7 mouse cellular contexts compared by ENCODE assay signal in the genomic region with DNA sequence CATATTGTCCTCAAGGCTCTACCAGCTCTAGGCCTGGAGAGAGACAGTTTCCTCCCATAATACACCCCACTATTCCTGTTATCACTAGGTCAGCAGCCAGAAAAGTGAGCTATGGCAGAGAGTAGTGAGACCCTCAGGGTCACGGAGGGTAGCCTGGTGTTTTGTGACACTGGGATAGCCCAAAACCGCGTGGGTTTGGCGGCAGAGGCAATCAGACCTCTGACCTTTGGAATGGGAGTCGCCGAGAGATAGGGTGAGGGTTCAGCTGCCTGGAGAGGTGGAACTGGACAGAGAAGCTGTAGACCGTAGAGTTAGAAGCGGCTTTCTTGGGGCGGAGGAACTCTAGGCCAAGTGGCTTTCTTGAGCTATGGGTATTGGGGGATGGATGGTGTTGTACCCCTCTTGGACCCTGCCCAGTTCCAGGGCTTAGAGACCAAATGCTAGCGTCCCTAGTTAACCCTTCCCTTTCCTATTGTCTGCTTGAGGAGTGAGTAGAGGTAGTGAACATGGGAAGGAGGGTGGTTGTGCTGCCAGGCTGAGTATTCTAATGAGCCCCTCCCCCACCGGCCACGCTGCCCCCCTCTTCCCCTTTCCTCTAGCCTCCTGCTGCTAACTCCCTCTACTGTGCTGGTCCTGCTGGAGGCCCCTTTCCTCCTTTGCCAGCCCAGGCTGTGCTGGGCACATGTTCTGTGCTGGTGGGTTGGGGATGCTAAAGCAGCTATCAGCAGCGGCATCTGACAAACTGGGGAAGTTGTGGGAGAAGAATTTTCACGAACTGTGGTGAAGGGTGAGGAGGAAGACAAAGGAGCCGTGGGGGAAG.
DNase-seq lines count a peak whose midpoint lies in the region; ATAC-seq and TF ChIP-seq lines count a peak whose summit lies in the region.

No protein-coding gene starts in this region.

- peak; percentile 57 for ATAC-seq in forebrain, embryonic 13.5 days
- ATAC-seq in limb, embryonic 14.5 days (ENCODE audit: low FRiP score, low read depth) = peak; percentile 11
- ATAC-seq in neural tube, embryonic 13.5 days (ENCODE audit: low read depth) = peak; percentile 41

- H3K27ac ChIP-seq in testis, adult 2 months (ENCODE audit: control insufficient read depth, insufficient read depth, low read depth, low read length) = peak overlapping the region; percentile 9
- peak overlapping the region; percentile 92 for H3K27ac ChIP-seq in forebrain, embryonic 13.5 days
- H3K27ac ChIP-seq in limb, embryonic 14.5 days (replicated peaks; ENCODE audit: low read depth, low read length) = peak overlapping the region; percentile 91
- peak overlapping the region; percentile 87 for H3K27ac ChIP-seq in neural tube, embryonic 13.5 days (replicated peaks)

- H3K4me3 ChIP-seq in testis, adult 2 months (ENCODE audit: control insufficient read depth, low read depth, low read length) = peak overlapping the region; percentile 42
- peak overlapping the region; percentile 55 for H3K4me3 ChIP-seq in forebrain, embryonic 13.5 days
- peak overlapping the region; percentile 50 for H3K4me3 ChIP-seq in limb, embryonic 14.5 days (replicated peaks; ENCODE audit: low read length)
- H3K4me3 ChIP-seq in neural tube, embryonic 13.5 days = peak overlapping the region; percentile 56

- no peak for TF ChIP-seq POLR2A in testis, adult 2 months (IDR thresholded peaks at IDR 0.05; ENCODE audit: control insufficient read depth, low read depth, low read length)
- TF ChIP-seq POLR2A in limb, embryonic 14.5 days (IDR thresholded peaks at IDR 0.05; ENCODE audit: borderline replicate concordance, extremely low read depth, insufficient read depth, insufficient read length) = no peak

- TF ChIP-seq CTCF in testis, adult 2 months (IDR thresholded peaks at IDR 0.05; ENCODE audit: control insufficient read depth, insufficient read depth, insufficient replicate concordance, low read depth, low read length) = no peak

- peaks cover 23% of the 10 kb centered on the region for H3K4me1 ChIP-seq in testis, adult 2 months (ENCODE audit: control insufficient read depth, insufficient read depth, low read length)
- H3K4me1 ChIP-seq in forebrain, embryonic 13.5 days = peaks cover 68% of the 10 kb centered on the region
- H3K4me1 ChIP-seq in limb, embryonic 14.5 days (ENCODE audit: control insufficient read depth, insufficient read depth, low read length) = peaks cover 38% of the 10 kb centered on the region
- H3K4me1 ChIP-seq in neural tube, embryonic 13.5 days (replicated peaks) = peaks cover 76% of the 10 kb centered on the region

- H3K4me2 ChIP-seq in forebrain, embryonic 13.5 days = peak overlapping the region; percentile 62
- H3K4me2 ChIP-seq in limb, embryonic 14.5 days (replicated peaks; ENCODE audit: low read depth, low read length, severe bottlenecking) = peak overlapping the region; percentile 73
- H3K4me2 ChIP-seq in neural tube, embryonic 13.5 days = peak overlapping the region; percentile 70

- 3% methylated on average over 15 of the region's 15 CpGs for WGBS in forebrain, embryonic 13.5 days
- WGBS in limb, embryonic 14.5 days = 1% methylated on average over 15 of the region's 15 CpGs
- WGBS in neural tube, embryonic 13.5 days = 3% methylated on average over 15 of the region's 15 CpGs

- DNase-seq in testis, postnatal 14 days (ENCODE audit: low spot score) = no peak
- peak; percentile 27 for DNase-seq in limb, embryonic 14.5 days (ENCODE audit: low spot score)
- no peak for DNase-seq in left cerebral cortex, adult 18-20 months (ENCODE audit: low spot score in 2 of 2)
- no peak for DNase-seq in urinary bladder, adult 2 months (ENCODE audit: low spot score)

- H3K9ac ChIP-seq in forebrain, embryonic 13.5 days = peak overlapping the region; percentile 74
- peak overlapping the region; percentile 75 for H3K9ac ChIP-seq in limb, embryonic 14.5 days (ENCODE audit: low read depth, low read length, severe bottlenecking)
- H3K9ac ChIP-seq in neural tube, embryonic 13.5 days = peak overlapping the region; percentile 84

- no peaks in the 10 kb centered on the region for H3K9me3 ChIP-seq in forebrain, embryonic 13.5 days (replicated peaks)
- no peaks in the 10 kb centered on the region for H3K9me3 ChIP-seq in limb, embryonic 14.5 days (ENCODE audit: control insufficient read depth, low read length)
- H3K9me3 ChIP-seq in neural tube, embryonic 13.5 days = no peaks in the 10 kb centered on the region

- H3K27me3 ChIP-seq in testis, adult 2 months (ENCODE audit: control insufficient read depth, insufficient read depth, low read length) = no peaks in the 10 kb centered on the region
- no peaks in the 10 kb centered on the region for H3K27me3 ChIP-seq in forebrain, embryonic 13.5 days
- no peaks in the 10 kb centered on the region for H3K27me3 ChIP-seq in limb, embryonic 14.5 days (ENCODE audit: control insufficient read depth, insufficient read depth, low read length)
- H3K27me3 ChIP-seq in neural tube, embryonic 13.5 days = no peaks in the 10 kb centered on the region

- H3K36me3 ChIP-seq in testis, adult 2 months (ENCODE audit: control insufficient read depth, insufficient read depth, low read length) = no peaks in the 10 kb centered on the region
- peaks cover 31% of the 10 kb centered on the region for H3K36me3 ChIP-seq in forebrain, embryonic 13.5 days (ENCODE audit: poor library complexity, severe bottlenecking)
- H3K36me3 ChIP-seq in limb, embryonic 14.5 days (ENCODE audit: control insufficient read depth, insufficient read depth, low read length) = peaks cover 45% of the 10 kb centered on the region
- peaks cover 41% of the 10 kb centered on the region for H3K36me3 ChIP-seq in neural tube, embryonic 13.5 days

Comparison
In these comparisons a context has a peak if more than half of its experiments do, and no peak if none do; other contexts are left out.
1. H3K27ac ChIP-seq: peak in every context shown above with its lines; median percentile 92 in forebrain, embryonic 13.5 days; 91 in limb, embryonic 14.5 days; 87 in neural tube, embryonic 13.5 days; 9 in testis, adult 2 months.